Mouse (Mus musculus) kidney, postnatal 10 days (tissue): Measurements from ENCODE around the gene Snx6.
"Not testable (repeated sequence)": the region's sequence is repeated elsewhere in the genome, so short reads cannot be mapped to it uniquely, and the experiment has no call there.

Source experiments
- DNase-seq: peaks from one replicate; pipeline ENCODE4 v3.0.0; 2021; ENCODE audit warnings: mixed read lengths

Snx6 gene

DNA sequence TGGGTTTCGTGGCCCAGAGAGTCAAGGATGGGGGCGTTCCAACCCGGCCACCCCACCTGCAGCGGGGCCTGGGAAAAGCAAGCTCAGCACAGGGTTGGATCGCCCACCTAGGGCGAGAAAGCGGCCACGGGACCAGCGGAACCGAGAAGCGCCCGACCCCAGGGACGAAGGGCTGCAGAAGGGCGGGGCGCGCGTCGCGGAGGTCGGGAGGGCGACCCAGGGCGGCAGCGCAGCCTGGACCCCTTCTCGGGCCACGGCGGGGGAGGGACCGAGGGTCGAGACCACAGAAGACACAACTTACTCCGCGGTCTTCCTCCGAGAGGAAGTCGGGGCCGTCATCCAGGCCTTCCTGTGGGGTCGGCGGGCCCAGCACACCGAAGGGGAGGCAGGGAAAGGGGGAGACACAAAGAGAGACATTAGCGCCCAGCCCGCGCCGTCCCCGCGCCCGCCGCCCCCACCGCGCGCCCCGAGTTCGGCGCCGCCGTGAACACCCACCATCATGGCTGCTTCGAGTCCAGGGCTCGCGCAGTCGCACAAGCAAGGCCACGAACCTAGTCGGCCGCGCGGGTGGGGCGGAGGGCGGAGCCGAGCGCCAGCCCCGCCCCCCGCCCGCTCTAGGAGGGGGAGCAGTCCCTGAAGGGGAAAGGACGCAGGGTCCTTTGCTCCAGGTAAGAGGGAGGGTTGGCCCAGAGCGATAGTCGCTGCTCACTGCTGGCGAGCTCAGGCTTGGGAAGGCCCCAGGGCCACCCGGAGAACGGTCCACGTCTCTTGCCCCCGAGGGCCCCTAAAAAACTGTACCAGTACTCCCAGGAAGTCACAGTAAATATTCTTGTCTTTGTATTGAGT is at the start of gene Snx6:
Snx6 (minus strand) TSS at position 551 of the 846 bp plus-strand sequence.
- peak; percentile 93 for DNase-seq

DNA sequence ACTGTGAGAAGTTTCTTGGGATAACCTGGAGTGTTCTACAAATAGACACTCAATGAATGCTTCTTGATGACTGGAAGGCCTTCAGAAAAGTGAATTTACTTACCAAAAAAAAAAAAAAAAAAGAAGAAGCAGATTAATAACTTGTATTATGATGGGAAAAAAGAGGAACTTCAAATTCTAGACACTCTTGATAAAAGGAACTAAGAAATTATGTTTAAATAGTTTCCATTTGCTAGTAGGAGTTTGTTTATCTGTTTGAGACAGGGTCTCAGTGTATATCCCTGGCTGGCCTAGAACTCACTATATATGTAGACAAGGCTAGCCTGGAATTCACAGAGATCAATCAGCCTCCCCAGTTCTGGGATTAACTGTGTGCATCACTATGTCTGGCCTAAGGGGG is 48.9 kb upstream of the Snx6 start:
- DNase-seq: no peak

DNA sequence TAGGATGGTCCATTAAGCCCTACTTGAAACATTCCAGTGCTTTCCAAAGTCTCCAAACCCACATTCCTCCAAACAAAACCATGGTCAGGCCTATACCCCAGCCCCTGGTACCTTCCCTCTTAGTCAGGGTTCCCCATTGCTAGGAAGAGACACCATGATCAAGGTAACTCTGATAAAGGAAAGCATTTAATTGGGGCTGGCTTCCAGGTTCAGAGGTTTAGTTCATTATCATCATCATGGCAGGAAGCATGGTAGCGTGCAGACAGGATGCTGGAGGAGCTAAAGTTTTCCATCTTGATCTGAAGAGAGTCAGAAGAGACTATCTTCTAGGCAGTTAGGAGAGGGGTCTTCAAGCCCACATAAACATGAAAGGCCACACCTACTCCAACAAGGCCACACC is 46.1 kb upstream of the Snx6 start:
- no peak for DNase-seq

DNA sequence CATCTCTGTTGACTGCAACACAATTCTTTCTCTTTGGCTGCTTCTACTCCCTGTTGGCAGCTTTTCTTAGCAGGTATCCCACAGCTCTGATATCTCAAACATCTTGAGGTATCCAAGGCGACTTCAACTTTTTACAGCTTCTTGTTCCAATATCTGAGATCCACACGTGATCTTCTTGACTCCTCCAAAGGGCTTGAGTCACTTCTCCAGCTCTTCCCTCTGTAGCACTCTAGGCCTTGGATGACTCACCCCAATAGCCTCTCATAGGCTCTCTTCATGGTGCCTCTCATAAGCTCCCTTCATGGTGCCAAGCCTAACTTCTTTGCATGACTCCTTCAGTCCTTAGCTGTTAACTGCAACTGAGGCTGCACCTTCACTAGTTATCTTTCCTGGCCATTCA is 44.3 kb upstream of the Snx6 start:
- no peak for DNase-seq

DNA sequence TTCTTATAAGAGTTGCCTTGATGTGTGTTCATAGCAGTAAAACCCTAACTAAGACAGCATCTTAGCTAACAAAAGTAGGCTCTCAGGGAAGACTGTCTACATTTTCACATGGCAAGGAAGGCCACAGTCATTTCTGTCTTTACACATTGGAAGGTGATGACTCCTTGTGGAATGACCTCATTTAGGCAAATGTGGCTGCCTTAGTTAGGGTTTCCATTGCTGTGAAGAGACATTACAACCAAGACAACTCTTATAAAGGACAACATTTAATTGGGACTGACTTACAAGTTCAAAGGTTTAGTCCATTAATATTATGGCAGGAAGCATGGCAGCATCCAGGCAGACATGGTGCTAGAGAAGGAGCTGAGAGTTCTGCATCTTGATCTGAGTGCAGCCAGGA is 43.4 kb upstream of the Snx6 start:
- no peak for DNase-seq

DNA sequence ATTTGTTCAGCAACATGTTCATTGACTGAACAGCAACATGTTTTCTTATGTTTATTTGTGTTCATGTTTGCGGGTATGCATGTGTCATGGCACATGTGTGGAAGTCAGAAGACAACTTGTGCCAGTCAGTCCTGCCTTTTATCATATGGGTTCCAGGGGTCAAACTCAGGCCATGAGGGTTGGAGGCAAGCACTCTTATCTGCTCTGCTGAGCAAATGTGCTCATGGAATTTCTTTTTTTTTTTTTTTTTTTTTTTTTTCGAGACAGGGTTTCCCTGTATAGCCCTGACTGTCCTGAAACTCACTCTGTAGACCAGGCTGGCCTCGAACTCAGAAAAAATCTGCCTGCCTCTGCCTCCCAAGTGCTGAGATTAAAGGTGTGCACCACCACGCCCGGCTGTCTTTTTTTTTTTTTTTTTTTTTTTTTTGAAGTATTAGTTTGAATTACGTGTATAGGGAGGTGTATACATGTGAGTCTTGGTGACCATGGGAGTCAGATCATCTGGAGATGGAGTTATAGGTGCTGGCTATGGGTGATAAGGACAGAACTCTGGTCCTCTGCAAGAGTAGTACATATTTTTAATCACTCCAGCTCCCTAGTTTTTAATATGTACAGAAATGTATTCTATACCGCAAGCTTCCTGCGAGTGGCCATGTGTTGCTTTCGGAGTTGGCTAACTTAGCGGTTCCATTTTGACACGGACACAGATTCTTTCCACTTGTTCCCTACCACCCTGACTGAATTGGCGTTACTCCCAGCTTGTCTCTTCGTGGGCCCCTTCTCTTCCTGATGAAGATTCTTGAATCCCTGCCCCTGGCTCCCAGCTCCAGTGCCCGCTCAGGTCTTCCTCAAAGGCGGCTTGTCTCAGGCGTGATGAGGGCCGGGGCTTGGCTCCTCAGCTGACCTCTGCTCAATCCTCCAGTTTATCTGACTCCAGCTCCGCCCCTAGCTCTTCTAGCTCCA is 40.4 kb upstream of the Snx6 start:
- DNase-seq: no peak

DNA sequence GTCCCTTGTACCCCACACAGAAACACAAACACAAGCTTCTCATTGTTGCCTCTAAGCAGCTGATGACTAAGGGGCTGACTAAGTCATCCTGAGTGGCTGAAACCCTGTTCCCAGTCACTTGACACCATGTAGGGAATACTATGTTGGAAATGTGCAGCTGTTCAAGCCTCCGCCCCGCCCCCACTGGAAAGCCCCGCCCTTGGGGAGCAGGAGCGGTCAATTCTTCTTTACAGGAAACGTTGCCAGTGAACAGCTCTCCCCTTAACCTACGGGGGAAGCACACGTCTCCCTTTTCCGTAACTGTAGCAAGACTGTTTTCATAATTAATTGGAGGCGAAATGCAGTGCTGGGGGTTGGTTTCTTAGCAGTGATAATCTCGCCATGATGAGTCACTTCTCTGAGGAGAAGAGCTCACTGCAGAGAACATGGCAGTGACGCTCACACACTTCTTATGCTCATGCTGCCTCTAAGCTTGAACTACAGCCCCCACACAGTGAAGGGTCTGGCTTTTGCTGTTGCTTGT is 39.5 kb upstream of the Snx6 start:
- DNase-seq: peak; percentile 90

DNA sequence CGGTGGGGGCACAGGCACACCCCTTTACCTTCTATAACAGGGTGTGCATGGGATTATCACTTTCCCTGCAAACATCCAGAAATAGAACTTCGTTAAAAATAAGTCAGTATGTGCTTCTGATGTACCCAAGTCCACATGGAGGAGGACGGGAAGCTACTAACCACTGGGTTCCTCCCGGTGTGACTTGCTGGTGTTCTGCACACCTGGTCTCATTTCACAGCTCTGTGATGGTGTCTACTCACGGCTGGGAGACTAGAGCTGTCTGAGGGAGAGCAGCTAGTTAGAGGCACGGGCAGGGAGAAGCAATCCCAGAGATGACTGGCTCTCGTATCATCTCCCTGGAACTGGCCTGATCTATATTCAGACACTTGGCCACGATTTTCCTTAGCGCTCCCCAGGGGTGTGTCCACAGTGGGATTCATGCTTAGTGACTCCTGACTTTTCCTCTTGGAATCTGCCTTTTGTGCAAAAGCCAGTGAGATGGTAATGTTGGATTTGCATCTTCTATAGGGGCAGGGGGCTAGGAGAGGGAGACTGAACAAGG is 38.4 kb upstream of the Snx6 start:
- no peak for DNase-seq

DNA sequence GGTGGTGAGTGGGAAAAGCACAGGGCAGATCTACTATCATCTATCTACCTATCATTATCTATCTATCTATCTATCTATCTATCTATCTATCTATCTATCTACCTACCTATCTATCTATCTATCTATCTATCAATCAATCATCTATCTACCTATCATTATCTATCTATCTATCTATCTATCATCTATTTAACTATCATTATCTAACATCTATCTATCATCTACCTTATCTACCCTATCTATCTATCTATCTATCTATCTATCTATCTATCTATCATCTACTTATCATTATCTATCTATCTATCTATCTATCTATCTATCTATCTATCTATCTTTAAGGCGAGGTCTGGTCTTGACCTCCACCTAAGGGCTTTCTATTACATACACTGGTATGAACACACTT is 36.4 kb upstream of the Snx6 start:
- not testable (repeated sequence) for DNase-seq

DNA sequence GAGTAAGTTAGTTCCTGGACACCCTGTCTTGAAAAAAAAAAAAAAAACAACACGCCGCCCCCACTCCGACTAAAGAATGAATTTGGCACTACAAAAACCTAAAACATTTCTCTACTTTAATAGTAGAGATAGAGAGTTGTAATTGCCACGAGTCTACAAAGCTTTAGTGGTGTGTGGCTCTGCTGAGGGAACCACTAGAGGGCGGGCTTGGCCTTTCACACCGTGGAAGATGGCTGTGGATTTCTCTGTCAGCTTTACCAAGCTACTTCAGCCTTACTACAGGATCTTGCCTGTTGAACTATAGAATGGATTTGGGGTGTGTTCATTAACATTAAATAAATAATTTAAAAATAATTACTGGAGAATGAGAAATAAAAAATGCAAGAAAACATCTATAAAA is 35.1 kb upstream of the Snx6 start:
- DNase-seq: peak; percentile 91

DNA sequence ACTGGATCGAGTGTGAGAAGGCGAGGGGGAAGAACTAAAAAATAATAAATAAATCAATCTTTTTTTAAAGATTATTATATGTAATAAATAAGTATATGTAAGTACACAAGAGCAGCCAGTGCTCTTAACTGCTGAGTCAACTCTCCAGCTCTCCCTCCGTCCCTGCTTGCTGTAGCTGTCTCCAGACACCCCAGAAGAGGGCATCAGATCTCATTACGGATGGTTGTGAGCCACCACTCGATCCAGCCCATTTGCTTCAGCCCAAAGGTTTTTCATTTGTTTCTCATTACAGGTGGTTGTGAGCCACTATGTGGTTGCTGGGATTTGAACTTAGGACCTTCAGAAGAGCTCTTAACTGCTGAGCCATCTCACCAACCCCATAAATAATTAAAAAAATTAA is 34.4 kb upstream of the Snx6 start:
- DNase-seq: no peak

DNA sequence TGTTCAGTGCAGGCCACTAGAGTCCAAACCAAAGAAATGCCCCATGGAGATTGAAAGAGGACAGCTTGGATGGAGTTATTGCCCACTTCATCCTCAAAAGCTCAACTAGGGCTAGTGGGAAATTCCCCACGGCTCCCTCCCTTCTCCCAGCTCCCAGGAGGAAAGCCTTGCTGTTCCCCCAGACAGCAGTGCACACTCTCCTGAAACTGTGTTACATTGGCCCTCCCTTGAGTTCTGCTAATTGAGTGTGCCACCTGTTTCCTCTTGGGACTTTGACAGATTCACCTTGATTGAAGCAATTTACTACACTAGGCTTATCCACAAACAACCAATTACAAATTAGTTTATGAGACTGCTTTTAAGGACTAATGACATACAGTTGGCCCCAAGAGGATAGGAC is 32.5 kb upstream of the Snx6 start:
- no peak for DNase-seq

DNA sequence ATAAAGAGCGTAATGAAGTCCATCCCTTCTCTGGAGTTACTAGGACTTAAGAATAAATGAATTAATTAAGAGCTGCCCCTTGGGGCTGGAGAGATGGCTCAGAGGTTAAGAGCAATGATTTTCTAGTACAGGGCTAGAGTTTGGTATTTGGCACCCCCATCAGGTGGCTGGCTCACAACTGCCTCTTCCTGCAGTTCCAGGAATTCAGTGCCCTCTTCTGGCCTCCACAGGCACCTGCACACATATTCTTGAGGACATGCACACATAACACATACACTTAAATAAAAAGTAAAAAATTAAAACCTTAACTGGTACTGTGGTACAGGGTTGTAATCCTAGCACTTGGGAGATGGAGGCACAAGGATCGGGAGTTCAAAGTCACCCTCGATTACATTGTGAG is 29.7 kb upstream of the Snx6 start:
- DNase-seq: no peak

DNA sequence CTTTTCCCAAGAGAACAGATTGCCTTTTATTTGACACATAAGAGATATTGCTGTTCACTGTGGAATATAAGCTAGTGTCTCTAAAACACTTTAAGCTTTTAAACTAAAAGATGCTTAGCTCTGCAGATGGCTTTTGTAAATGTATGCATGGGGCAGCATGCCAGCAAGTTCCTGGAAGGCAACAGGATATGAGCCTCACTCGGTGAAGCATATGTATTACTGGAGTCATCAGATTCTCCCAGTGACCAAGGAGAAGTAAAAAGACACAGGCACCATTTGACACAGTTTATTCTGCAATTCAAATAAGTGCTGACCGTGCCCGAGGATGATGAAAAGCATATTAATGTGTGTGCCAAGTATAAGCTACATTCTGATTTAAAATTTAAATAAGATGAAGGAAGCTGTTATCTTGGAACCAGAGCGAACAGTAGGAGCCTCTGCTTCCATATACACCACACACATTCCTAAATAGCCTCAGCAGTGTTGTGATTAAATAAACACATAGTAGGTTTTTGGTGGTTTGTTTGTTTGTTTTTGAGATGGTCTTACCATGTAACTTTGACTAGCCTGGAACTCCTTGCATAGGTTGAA is 27.4 kb upstream of the Snx6 start:
- peak; percentile 49 for DNase-seq

DNA sequence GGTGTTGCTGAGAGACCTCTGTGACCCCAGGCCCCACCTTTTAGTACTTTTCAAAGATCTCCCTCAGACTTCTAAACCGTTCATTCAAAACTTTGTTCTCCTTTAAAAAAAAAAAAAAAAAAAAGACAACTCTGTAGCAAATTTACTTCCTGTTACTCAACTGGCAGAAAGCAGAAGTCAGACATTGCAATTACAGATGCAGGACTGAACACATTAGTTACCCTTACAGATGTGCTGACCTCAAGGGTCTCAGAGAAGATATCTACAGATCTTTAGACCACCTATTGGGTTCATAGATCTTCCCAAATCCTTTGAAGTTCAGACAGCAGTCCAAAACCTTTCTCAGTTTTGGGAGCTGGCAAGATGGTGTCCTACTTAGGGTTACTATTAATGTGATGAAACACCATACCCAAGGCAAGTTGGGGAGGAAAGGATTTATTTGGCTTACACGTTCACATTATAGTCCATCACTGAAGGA is 25.2 kb upstream of the Snx6 start:
- DNase-seq: no peak

DNA sequence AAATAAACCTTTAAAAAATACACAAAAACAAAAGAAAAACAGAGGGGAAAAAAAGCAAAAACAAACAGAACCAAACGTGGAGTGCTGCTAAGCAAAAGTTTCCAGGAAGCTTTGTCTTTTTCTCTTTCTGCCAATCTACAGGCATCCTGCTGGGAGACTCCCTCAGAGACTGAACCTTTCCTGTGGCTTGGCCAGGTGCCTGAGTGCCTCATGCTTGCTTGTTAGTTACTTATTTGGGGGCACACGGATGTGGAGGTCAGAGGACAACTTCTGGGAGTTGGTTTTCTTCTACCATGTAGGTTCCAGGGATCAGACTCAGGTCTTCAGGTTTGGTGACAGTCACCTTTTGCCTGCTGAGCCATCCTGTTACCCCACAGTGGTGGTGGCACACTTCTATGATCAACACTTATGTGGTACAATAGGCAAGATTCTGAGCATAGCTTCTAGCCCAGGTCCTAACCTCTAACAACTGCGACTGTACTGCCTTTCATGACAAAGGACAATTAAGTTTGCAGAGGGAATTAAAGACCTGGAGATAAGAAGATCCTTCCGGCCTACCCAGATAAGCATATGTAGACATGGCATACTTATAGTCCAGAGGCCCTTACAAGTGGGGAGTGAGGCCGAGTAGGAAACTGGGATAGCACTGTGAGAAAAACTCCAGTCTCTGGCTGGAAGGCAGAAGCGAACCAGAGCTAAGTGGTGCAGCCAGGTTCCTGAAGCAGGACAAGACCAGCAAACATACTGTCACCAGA is 23.9 kb upstream of the Snx6 start:
- DNase-seq: peak; percentile 70

DNA sequence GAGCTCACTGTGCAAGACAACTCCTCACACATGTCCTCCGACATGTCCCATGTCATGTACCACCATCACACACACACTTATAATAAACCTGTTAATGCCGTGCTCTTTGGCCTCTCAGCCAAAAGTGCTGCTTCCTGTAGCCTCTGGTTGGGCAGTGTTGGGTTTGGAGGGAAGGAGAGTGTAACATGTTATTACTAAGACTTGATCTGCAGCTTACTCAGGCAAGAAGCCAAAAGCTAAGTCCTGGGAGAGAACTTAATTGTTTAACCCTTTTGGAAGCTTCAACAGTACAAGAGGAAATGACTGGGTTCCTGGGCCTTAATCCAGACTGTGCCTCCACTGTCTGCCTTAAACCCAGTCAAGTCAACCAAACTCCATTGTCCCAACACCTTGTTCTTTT is 14.6 kb upstream of the Snx6 start:
- no peak for DNase-seq

DNA sequence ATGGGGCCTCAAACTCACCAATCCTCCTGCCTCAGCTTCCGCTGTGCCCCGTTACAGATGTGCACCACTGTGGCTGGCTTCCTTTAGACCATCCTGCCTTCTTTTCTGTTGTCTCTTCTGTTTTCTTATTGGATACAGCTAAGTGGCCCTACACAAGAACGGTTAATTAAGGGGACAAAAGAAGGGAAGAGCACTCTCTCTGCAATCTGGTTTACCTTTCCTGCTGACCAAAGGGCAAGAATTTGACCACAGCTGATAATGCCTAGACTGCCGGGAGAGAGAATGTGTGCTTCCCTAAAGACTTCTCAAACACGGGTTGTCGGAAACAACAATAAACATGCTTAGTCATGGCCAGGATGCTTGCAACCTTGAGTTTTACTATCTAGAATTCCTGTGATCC is 12.0 kb upstream of the Snx6 start:
- no peak for DNase-seq

DNA sequence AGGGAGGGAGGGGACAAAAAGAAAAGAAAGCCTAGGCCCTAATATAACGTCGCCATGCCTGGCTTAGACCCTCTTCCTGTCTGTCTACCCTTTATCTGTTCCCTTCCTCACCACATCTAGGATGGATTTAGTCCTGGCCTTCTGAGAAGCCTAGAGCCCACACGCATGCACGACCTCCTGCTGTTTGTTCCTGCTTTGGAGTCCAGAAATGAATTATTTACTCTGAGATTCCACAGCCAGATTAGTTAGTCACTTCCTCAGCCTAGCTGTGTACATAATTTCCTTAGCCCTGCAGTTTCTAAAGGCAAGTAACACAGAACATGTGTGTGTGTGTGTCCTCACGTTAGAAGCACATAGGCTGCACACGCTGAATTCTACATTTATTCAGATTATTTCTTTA is 10.6 kb upstream of the Snx6 start:
- no peak for DNase-seq

DNA sequence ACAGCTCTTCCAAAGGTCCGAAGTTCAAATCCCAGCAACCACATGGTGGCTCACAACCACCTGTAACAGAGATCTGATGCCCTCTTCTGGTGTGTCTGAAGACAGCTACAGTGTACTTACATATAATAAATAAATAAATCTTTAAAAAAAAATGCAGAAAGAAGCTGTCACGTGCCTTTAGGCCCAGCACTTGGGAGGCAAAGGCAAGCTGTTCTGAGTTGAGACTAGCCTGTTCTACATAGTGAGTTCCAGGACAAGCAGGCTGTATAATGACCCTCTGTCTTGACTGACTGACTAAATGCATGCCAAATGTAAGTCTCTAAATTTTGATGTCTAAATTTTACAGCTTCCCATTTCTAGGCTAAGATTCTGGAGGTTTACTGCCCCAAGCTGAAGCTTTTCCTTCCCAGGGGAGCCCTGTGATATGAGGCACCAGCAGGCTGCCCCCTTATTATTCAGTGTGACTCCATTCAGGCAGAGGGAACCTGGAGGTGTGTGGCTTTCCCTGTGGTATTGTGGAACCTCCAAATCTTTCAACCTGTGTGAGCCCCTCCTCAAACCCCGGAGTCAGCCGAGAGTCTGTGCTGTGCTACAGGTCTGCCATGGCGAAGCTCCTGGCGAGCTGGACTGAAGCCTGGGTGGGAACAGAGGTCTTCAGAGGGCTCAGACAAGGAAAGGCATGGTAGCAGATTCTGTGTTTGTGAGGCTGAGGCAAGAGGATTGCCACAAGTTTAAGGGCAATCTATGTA is 9.9 kb upstream of the Snx6 start:
- DNase-seq: no peak

DNA sequence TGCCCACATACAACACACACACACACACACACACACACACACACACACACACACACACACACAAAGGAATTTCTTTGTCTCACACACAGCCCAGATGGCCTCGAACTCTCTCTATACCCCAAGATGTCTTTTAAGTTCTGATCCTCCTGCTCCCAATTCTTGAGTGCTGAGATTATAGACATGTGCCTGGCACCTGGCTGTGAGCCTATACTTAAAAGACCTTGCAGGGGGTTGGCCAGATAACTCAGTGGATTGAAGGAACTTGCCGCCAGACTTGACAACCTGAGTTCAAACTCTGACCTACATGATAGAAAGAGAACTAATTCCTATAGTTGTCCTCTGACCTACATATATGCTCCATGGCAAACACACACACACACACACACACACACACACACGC is 8.0 kb upstream of the Snx6 start:
- DNase-seq: no peak
